Mouse (Mus musculus) lung, postnatal 10 days (tissue): ENCODE results near the gene Tnnt1.

Experiments used
- DNase-seq: peaks from one replicate; pipeline ENCODE4 v3.0.0; 2021

The Tnnt1 gene

GRCm38 (mm10) chr7:4497271-4497903 lies 18.8 kb downstream of the Tnnt1 start:
- no peak for DNase-seq

GRCm38 (mm10) chr7:4496468-4496867 lies 19.7 kb downstream of the Tnnt1 start:
- DNase-seq, result no peak

- DNase-seq, result no peak
These were observed 22.2 kb downstream of the Tnnt1 start for GRCm38 (mm10) chr7:4493991-4494390.

GRCm38 (mm10) chr7:4492284-4493224 lies 23.6 kb downstream of the Tnnt1 start:
- DNase-seq, result no peak

GRCm38 (mm10) chr7:4491308-4491707 lies 24.9 kb downstream of the Tnnt1 start:
- peak; percentile 64 for DNase-seq

GRCm38 (mm10) chr7:4482281-4482680 lies 33.9 kb downstream of the Tnnt1 start:
- DNase-seq, result no peak

GRCm38 (mm10) chr7:4479674-4480073 lies 36.5 kb downstream of the Tnnt1 start:
- peak; percentile 67 for DNase-seq

- DNase-seq, result no peak
These were observed 37.3 kb downstream of the Tnnt1 start for GRCm38 (mm10) chr7:4478796-4479291.

GRCm38 (mm10) chr7:4478021-4478795 lies 38.0 kb downstream of the Tnnt1 start:
- peak; percentile 87 for DNase-seq

- DNase-seq, result no peak
These were observed 42.2 kb downstream of the Tnnt1 start for GRCm38 (mm10) chr7:4473940-4474339.

- peak; percentile 93 for DNase-seq
These were observed 45.0 kb downstream of the Tnnt1 start for GRCm38 (mm10) chr7:4471179-4471555.

- DNase-seq, result peak; percentile 90
These were observed 45.7 kb downstream of the Tnnt1 start for GRCm38 (mm10) chr7:4470275-4471178.

GRCm38 (mm10) chr7:4467801-4468200 lies 48.4 kb downstream of the Tnnt1 start:
- DNase-seq, result no peak

- peak; percentile 81 for DNase-seq
These were observed 51.9 kb downstream of the Tnnt1 start for GRCm38 (mm10) chr7:4464194-4464824.

GRCm38 (mm10) chr7:4460576-4461434 lies 55.4 kb downstream of the Tnnt1 start, which contains the start of gene Eps8l1:
Gene Eps8l1, plus strand, starts transcription at chr7:4460674.
- DNase-seq, result peak; percentile 50
